Mouse (Mus musculus) embryonic fibroblast, embryonic 13.5 days (primary cell): Measurements from ENCODE around the gene Pcbp2. TPM values are rescaled to one million over a fixed set of nuclear protein-coding genes. Genes with fewer than 3 reads are reported as not detected.

Source experiments
- H3K27ac ChIP-seq: 2 replicates; pipeline ENCODE4 v1.5.1; 2012; ENCODE audit warnings: low read length, control low read depth, inconsistent platforms; ENCODE audit not compliant: insufficient read depth
- H3K4me1 ChIP-seq: 2 replicates; pipeline ENCODE4 v1.6.1; 2011; ENCODE audit warnings: low read length; ENCODE audit not compliant: control insufficient read depth, insufficient read depth
- H3K4me3 ChIP-seq: 2 replicates; pipeline ENCODE4 v1.5.1; 2011; ENCODE audit warnings: mild to moderate bottlenecking, control low read depth, low read length; ENCODE audit not compliant: insufficient read depth
- CTCF ChIP-seq: IDR thresholded peaks from 2 replicates; pipeline ENCODE4 v1.5.1; 2011; ENCODE audit warnings: mild to moderate bottlenecking, control low read depth, low read length, moderate library complexity, borderline replicate concordance; ENCODE audit not compliant: insufficient read depth
- POLR2A ChIP-seq: IDR thresholded peaks from 2 replicates; pipeline ENCODE4 v1.6.1; 2011; ENCODE audit warnings: low read depth, mild to moderate bottlenecking, control low read depth, low read length, moderate library complexity
- polyA plus RNA-seq: library from polyadenylated mRNA; stranded (reverse); fragments of >200 nt; gene quantifications from 2 replicates; pipeline ENCODE4 v1.2.4, GENCODE M21; 2011; ENCODE audit warnings: low read depth; ENCODE audit not compliant: missing spikeins, insufficient read length

Pcbp2 gene
- polyA plus RNA-seq, 1 experiment: 702 TPM

DNA sequence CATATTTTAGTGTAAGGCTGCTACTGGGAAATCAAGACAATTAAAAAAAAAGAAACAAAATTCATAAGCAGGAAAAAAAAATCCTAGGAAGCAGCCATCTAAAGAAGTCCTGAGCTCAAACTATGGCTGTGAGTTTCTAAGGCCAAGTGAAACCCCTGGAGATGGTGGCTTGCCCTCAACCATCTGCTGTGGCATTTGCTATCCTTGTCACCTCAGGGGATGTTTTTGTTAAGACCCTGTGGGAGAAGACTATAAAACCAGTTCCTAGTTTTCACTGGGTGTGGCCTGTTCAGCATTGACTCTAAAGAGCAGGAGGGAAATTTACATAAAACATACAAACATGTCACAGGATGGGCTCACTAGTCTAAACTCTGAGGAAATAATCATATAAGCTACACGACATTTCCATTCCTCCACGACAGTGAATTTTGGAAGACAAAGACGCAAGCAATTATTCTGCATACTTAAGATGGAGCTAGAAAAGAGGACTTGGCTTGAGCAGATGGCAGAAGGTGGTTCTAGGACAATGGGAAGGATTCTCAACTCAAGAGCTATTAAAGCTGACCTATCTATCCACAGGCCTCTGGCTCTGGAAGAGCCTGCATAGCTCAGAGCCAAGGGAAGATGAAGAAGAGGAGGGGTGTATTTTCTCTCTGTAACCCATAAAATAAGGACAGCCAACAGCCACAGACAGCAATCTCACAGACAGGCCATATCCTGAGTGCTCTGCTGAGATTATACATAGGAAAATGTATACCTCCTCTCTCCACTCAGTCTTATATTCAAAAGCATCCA lies 62.0 kb downstream of the Pcbp2 start:
- no peak for TF ChIP-seq CTCF

GRCm38 (mm10) chr15:102533926-102534325 lies 63.6 kb downstream of the Pcbp2 start:
- Histone ChIP-seq H3K27ac (no peak overlapping the region), H3K4me3 (no peak overlapping the region), H3K4me1 (no peaks in the 10 kb centered on the region)
- TF ChIP-seq CTCF (no peak), POLR2A (no peak)

More for the DNA sequence above, 62.0 kb downstream of the Pcbp2 start:
- Histone ChIP-seq H3K4me1 (no peaks in the 10 kb centered on the region), H3K4me3 (no peak overlapping the region), H3K27ac (no peak overlapping the region)

GRCm38 (mm10) chr15:102544801-102545200 lies 74.5 kb downstream of the Pcbp2 start:
- H3K4me1 ChIP-seq: no peaks in the 10 kb centered on the region
- no peak overlapping the region for H3K4me3 ChIP-seq
- H3K27ac ChIP-seq: no peak overlapping the region
- TF ChIP-seq POLR2A (no peak), CTCF (no peak)

DNA sequence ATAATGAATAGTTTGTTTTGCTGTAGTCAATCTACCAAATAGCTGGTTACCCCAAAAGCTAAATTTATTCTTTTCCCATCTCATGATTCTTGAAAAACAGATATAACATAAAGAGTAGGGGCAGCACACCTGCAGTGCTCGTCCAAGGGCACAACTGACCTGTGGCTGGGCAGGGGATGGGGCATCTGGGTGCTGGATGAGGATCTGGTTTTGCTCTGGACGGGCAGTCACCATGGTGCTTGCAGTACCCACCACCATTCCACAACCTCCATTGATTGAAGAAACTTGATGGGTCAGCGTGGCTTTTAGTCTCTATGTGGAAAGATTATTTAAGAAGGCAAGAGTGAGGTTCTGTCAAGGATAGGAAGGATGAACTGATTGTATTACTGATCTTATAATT lies 75.9 kb downstream of the Pcbp2 start:
- no peaks in the 10 kb centered on the region for H3K4me1 ChIP-seq
- H3K27ac ChIP-seq: no peak overlapping the region
- TF ChIP-seq POLR2A (no peak), CTCF (no peak)
- no peak overlapping the region for H3K4me3 ChIP-seq

- H3K27ac ChIP-seq: no peak overlapping the region
- no peak overlapping the region for H3K4me3 ChIP-seq
- TF ChIP-seq CTCF (no peak), POLR2A (no peak)
- no peaks in the 10 kb centered on the region for H3K4me1 ChIP-seq
These were observed 76.5 kb downstream of the Pcbp2 start for GRCm38 (mm10) chr15:102546677-102547427.

DNA sequence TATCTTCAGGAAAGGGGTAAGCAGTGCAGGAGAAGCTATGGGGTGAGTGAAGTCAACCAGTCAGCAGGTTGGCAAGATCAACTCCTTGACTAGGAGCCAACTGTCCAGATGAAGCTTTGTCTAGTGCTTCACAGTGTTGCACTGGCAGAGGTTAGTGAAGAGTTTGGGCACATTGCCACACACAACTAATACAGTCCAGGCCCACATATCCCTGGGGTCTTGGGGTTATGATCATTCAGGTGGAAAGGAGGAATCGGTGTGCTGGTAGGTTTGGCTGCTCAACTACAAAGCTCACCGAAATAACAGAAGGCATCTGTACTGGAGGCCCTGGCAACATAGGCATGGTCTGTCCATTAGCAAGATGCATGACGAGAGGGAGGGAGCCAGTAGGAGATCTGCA lies 77.1 kb downstream of the Pcbp2 start:
- TF ChIP-seq CTCF (no peak), POLR2A (no peak)
- Histone ChIP-seq H3K4me3 (no peak overlapping the region), H3K4me1 (no peaks in the 10 kb centered on the region), H3K27ac (no peak overlapping the region)

Other genes with a start within 250 kb of the Pcbp2 start
- 0.51 TPM in 1 of 2 replicates, not detected in the other for gene Itgb7, start 238.6 kb upstream of the Pcbp2 start, polyA plus RNA-seq
- 70.6 and 91.2 TPM in 2 replicates for gene Rarg, start 213.0 kb upstream of the Pcbp2 start, polyA plus RNA-seq
- gene Gm9918, start 200.0 kb upstream of the Pcbp2 start, polyA plus RNA-seq: 0.30 TPM in 1 of 2 replicates, not detected in the other
- 47.3 and 55.8 TPM in 2 replicates for gene Mfsd5, start 191.1 kb upstream of the Pcbp2 start, polyA plus RNA-seq
- 14.5 and 20.1 TPM in 2 replicates for gene Espl1, start 174.3 kb upstream of the Pcbp2 start, polyA plus RNA-seq
- gene Pfdn5, start 144.4 kb upstream of the Pcbp2 start, polyA plus RNA-seq: 239 and 257 TPM in 2 replicates
- 35.7 and 42.8 TPM in 2 replicates for gene Myg1, start 138.8 kb upstream of the Pcbp2 start, polyA plus RNA-seq
- gene Aaas, start 119.8 kb upstream of the Pcbp2 start, polyA plus RNA-seq: 107 and 109 TPM in 2 replicates
- 0.52 and 1.1 TPM in 2 replicates for gene Sp7, start 103.4 kb upstream of the Pcbp2 start, polyA plus RNA-seq
- 42.6 and 51.9 TPM in 2 replicates for gene Sp1, start 64.4 kb upstream of the Pcbp2 start, polyA plus RNA-seq
- not detected in 2 replicates for gene Amhr2, start 25.2 kb upstream of the Pcbp2 start, polyA plus RNA-seq
- gene Prr13, start 11.5 kb upstream of the Pcbp2 start, polyA plus RNA-seq: 127 and 155 TPM in 2 replicates
- not detected in 2 replicates for gene Gm10337, start 33.2 kb downstream of the Pcbp2 start, polyA plus RNA-seq
- 19.1 and 20.9 TPM in 2 replicates for gene Map3k12, start 46.5 kb downstream of the Pcbp2 start, polyA plus RNA-seq
- 39.5 and 44.5 TPM in 2 replicates for gene Tarbp2, start 47.7 kb downstream of the Pcbp2 start, polyA plus RNA-seq
- gene Npff, start 54.4 kb downstream of the Pcbp2 start, polyA plus RNA-seq: 1.2 and 1.4 TPM in 2 replicates
- gene Gm28047, start 154.5 kb downstream of the Pcbp2 start, polyA plus RNA-seq: 2.0 TPM in 1 of 2 replicates, not detected in the other
- gene Atf7, start 154.9 kb downstream of the Pcbp2 start, polyA plus RNA-seq: 64.8 and 68.7 TPM in 2 replicates
- 60.3 and 158 TPM in 2 replicates for gene Atp5g2, start 201.8 kb downstream of the Pcbp2 start, polyA plus RNA-seq